Comparison of ENCODE assay signal across 11 mouse cellular contexts in genomic region chr12:84461416-84461815, GRCm38 (mm10). TPM values are rescaled to one million over a fixed set of nuclear protein-coding genes. Genes with fewer than 3 reads are reported as not detected.
"Had no signal": no experiment of that assay in that cellular context is flagged by ENCODE, and none has a peak within 500 bp of the region (broad histone marks: within the 10 kb centered on the region; RNA-seq: fewer than 3 reads in every experiment).

No protein-coding gene starts in this region.

- DNase-seq: kidney, postnatal 10 days; kidney, postnatal 36 days; layer of hippocampus, postnatal 36 days; liver, embryonic 13.5 days; lung, adult 2 months; right cerebral cortex, adult 18-20 months; right cerebral cortex, postnatal 14 days; right cerebral cortex, postnatal 4 days; thymus, adult 18-20 months; thymus, postnatal 36 days had no signal

RNA-seq across cellular contexts. Expression of gene Bbof1, which starts 52.5 kb away (rescaled TPM):
- polyA plus RNA-seq: liver, adult 2 months had no signal
